Mouse (Mus musculus) lung, postnatal 0 days (tissue): Measurements from ENCODE around the gene Bex2. TPM values are rescaled to one million over a fixed set of nuclear protein-coding genes. Genes with fewer than 3 reads are reported as not detected.
A peak's percentile ranks its signal among the peaks of the same experiment; 100 is the strongest.
"Not testable (repeated sequence)": the region's sequence is repeated elsewhere in the genome, so short reads cannot be mapped to it uniquely, and the experiment has no call there.

Experiments
- ATAC-seq: fragments of 200-750 bp; cut with Nextera tagmentation; 2 replicates; pipeline ENCODE4 v1.8.0; 2017; ENCODE audit warnings: moderate library complexity
- DNase-seq: peaks from one replicate; pipeline ENCODE4 v3.0.0-alpha.2; 2016; ENCODE audit warnings: low spot score
- H3K27ac ChIP-seq: fragments of 300-500 bp; sonication (generic); 2 replicates; pipeline ENCODE4 v1.5.1; 2014; ENCODE audit warnings: antibody characterized with exemption, mild to moderate bottlenecking, low read length, mixed read lengths
- H3K27me3 ChIP-seq: fragments of 300-500 bp; sonication (generic); replicated peaks from 2 replicates; pipeline ENCODE4 v1.6.1; 2014; ENCODE audit warnings: low read length, mixed read lengths; ENCODE audit not compliant: insufficient read depth
- H3K36me3 ChIP-seq: fragments of 300-500 bp; sonication (generic); 2 replicates; pipeline ENCODE4 v1.6.1; 2014; ENCODE audit warnings: low read length, mixed read lengths; ENCODE audit not compliant: insufficient read depth
- H3K4me1 ChIP-seq: fragments of 300-500 bp; sonication (generic); 2 replicates; pipeline ENCODE4 v1.6.1; 2014; ENCODE audit warnings: antibody characterized with exemption, low read depth, low read length, mixed read lengths; ENCODE audit not compliant: insufficient read depth
- H3K4me2 ChIP-seq: fragments of 300-500 bp; sonication (generic); replicated peaks from 2 replicates; pipeline ENCODE4 v1.6.1; 2014; ENCODE audit warnings: low read depth, mild to moderate bottlenecking, low read length, moderate library complexity, mixed read lengths
- H3K4me3 ChIP-seq: fragments of 300-500 bp; sonication (generic); 2 replicates; pipeline ENCODE4 v1.5.1; 2014; ENCODE audit warnings: low read depth, low read length
- H3K9ac ChIP-seq: fragments of 300-500 bp; sonication (generic); replicated peaks from 2 replicates; pipeline ENCODE4 v1.6.1; 2014; ENCODE audit warnings: low read depth, mild to moderate bottlenecking
- H3K9me3 ChIP-seq: fragments of 300-500 bp; sonication (generic); 2 replicates; pipeline ENCODE4 v1.6.1; 2016; ENCODE audit warnings: low read length, mixed read lengths
- CTCF ChIP-seq: IDR thresholded peaks from 2 replicates; pipeline ENCODE4 v1.5.1; 2016; ENCODE audit warnings: antibody characterized with exemption, mild to moderate bottlenecking
- EP300 ChIP-seq: IDR thresholded peaks from 2 replicates; pipeline ENCODE4 v1.6.1; 2016; ENCODE audit warnings: antibody characterized with exemption, mild to moderate bottlenecking, control low read depth
- WGBS: fragments of 180-500 bp; shearing (Covaris S2); extraction: QIAGEN DNeasy Blood & Tissue Kit; methylation state at CpG from one replicate; pipeline ENCODE4 v1.1.7; 2014; 5-methylcytosine and 5-hydroxymethylcytosine counted together
- polyA plus RNA-seq: library from polyadenylated mRNA; unstranded; fragments of >200 nt; fragmentation: Nextera tagmentation; extraction: Ambion mirVana; gene quantifications from 2 replicates; pipeline ENCODE4 v1.2.1, GENCODE M21; 2015

The Bex2 gene
- polyA plus RNA-seq, 1 experiment from 2014 or later: 327 TPM

DNA sequence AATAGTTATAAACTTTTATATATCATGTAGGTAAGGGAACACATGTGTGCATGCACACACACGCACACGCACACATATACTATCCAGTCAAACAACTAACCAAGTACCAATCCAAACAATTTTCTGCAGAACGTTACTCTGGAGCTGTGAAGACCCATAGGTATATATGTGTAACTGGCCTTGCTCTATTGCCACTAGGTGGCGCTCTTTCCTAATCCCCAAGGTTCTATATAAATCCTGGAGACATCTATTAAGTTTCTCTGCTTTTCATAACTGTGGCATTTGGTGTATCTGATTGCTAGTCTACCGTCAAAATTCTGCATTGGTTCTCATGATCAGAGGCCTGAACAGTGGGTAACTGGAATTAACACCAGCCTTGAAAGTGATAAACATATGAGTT, 20.5 kb downstream of the Bex2 start:
- Histone ChIP-seq H3K27ac (no peak overlapping the region), H3K36me3 (no peaks in the 10 kb centered on the region), H3K9me3 (no peaks in the 10 kb centered on the region), H3K4me2 (no peak overlapping the region), H3K4me1 (no peaks in the 10 kb centered on the region), H3K4me3 (no peak overlapping the region), H3K27me3 (no peaks in the 10 kb centered on the region), H3K9ac (no peak overlapping the region)
- peak; percentile 52; the same call in 1 of the 2 replicates for ATAC-seq
- peak; percentile 75 for DNase-seq
- TF ChIP-seq EP300: no peak
- TF ChIP-seq CTCF: peak; percentile 77
- 14% methylated on average over 5 of the region's 5 CpGs for WGBS

- Histone ChIP-seq H3K27ac (no peak overlapping the region), H3K27me3 (no peaks in the 10 kb centered on the region), H3K4me1 (no peaks in the 10 kb centered on the region), H3K4me3 (no peak overlapping the region), H3K9me3 (no peaks in the 10 kb centered on the region), H3K36me3 (no peaks in the 10 kb centered on the region), H3K9ac (no peak overlapping the region), H3K4me2 (no peak overlapping the region)
- 85% methylated on average over 1 of the region's 1 CpGs for WGBS
- no peak for TF ChIP-seq EP300
- TF ChIP-seq CTCF: no peak
- DNase-seq: no peak
- ATAC-seq: no peak
Measured at GRCm38 (mm10) chrX:136043726-136044125, 24.3 kb downstream of the Bex2 start.

- H3K27ac ChIP-seq, H3K9me3 ChIP-seq, H3K4me1 ChIP-seq, DNase-seq, H3K4me2 ChIP-seq, H3K4me3 ChIP-seq, H3K9ac ChIP-seq, H3K36me3 ChIP-seq, H3K27me3 ChIP-seq: not testable (repeated sequence)
- peak; percentile 86 for ATAC-seq
- WGBS: 63% methylated on average over 1 of the region's 49 CpGs
Measured at GRCm38 (mm10) chrX:136032799-136033763, 35.0 kb downstream of the Bex2 start, which contains the start of gene Arxes1. Gene Arxes1, plus strand, starts transcription at chrX:136033367.

GRCm38 (mm10) chrX:136030331-136030730, 37.7 kb downstream of the Bex2 start:
- Histone ChIP-seq H3K9ac (no peak overlapping the region), H3K27me3 (no peaks in the 10 kb centered on the region), H3K27ac (no peak overlapping the region), H3K36me3 (no peaks in the 10 kb centered on the region), H3K9me3 (no peaks in the 10 kb centered on the region), H3K4me3 (no peak overlapping the region), H3K4me1 (no peaks in the 10 kb centered on the region), H3K4me2 (no peak overlapping the region)
- ATAC-seq: no peak
- no peak for TF ChIP-seq EP300
- TF ChIP-seq CTCF: no peak
- no peak for DNase-seq
- WGBS: 47% methylated on average over 1 of the region's 1 CpGs

Other genes starting within 250 kb of the Bex2 start
- 2.1 and 3.3 TPM in 2 replicates for gene Gprasp2, start 229.2 kb downstream of the Bex2 start, polyA plus RNA-seq
- gene Arxes2, start 74.4 kb downstream of the Bex2 start, polyA plus RNA-seq: 79.0 and 99.6 TPM in 2 replicates
- 5.6 and 6.8 TPM in 2 replicates for gene Arxes1, start 34.9 kb downstream of the Bex2 start, polyA plus RNA-seq
- gene Nxf3, start 17.0 kb upstream of the Bex2 start, polyA plus RNA-seq: 0.07 and 0.08 TPM in 2 replicates
- gene Bex4, start 70.8 kb upstream of the Bex2 start, polyA plus RNA-seq: 223 and 297 TPM in 2 replicates
- gene Tceal8, start 104.1 kb upstream of the Bex2 start, polyA plus RNA-seq: 134 and 185 TPM in 2 replicates
- gene Tceal5, start 135.6 kb upstream of the Bex2 start, polyA plus RNA-seq: 0.97 and 1.1 TPM in 2 replicates
- gene Tceal7, start 146.5 kb upstream of the Bex2 start, polyA plus RNA-seq: 0.17 and 0.43 TPM in 2 replicates
- gene Bex1, start 147.3 kb upstream of the Bex2 start, polyA plus RNA-seq: 16.7 and 17.1 TPM in 2 replicates
- 721 and 732 TPM in 2 replicates for gene Tceal9, start 176.8 kb upstream of the Bex2 start, polyA plus RNA-seq
- gene Bex3, start 202.0 kb upstream of the Bex2 start, polyA plus RNA-seq: 275 and 314 TPM in 2 replicates